In the genomic region with DNA sequence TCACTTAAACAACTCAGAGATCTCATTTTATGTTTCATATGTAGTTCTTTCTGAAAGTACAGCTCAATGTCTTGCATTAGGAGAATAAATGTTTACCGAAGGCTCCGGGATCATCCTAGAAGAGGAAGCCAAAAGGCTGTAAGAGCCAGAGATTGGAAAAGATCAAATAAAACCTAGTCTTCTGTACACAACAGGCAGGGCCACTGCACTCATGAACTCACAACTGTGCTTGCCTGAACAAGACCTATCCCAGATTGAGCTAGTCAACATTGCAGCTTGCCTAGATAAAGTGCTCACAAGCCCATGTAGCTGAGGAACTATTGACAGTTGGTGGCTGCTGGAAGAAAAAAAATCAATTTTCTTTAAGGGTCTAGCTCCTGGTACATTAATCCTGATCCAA, we compare ENCODE assay signal across 39 mouse cellular contexts. TPM values are rescaled to one million over a fixed set of nuclear protein-coding genes. Genes with fewer than 3 reads are reported as not detected.
"Had no signal": no experiment of that assay in that cellular context is flagged by ENCODE, and none has a peak within 500 bp of the region (broad histone marks: within the 10 kb centered on the region; RNA-seq: fewer than 3 reads in every experiment).

No protein-coding gene starts in this region.

- H3K4me2 ChIP-seq: embryonic facial prominence, embryonic 12.5 days; embryonic facial prominence, embryonic 13.5 days; embryonic facial prominence, embryonic 15.5 days; forebrain, embryonic 12.5 days; forebrain, embryonic 13.5 days; forebrain, embryonic 15.5 days had no signal

- H3K4me3 ChIP-seq: embryonic facial prominence, embryonic 10.5 days; embryonic facial prominence, embryonic 12.5 days; embryonic facial prominence, embryonic 13.5 days; embryonic facial prominence, embryonic 15.5 days; erythroblast, embryonic 14.5 days; forebrain, embryonic 10.5 days; forebrain, embryonic 12.5 days; forebrain, embryonic 13.5 days; forebrain, embryonic 15.5 days; gastrocnemius, adult 2 months; heart, adult 2 months had no signal

- ATAC-seq: forebrain, embryonic 13.5 days; forebrain, embryonic 14.5 days; forebrain, embryonic 15.5 days; forebrain, embryonic 16.5 days; forebrain, postnatal 0 days had no signal

- H3K27me3 ChIP-seq: embryonic facial prominence, embryonic 12.5 days; embryonic facial prominence, embryonic 13.5 days; embryonic facial prominence, embryonic 15.5 days; forebrain, embryonic 12.5 days; forebrain, embryonic 13.5 days; forebrain, embryonic 15.5 days had no signal

- H3K4me1 ChIP-seq: embryonic facial prominence, embryonic 10.5 days; embryonic facial prominence, embryonic 12.5 days; embryonic facial prominence, embryonic 13.5 days; embryonic facial prominence, embryonic 15.5 days; forebrain, embryonic 10.5 days; forebrain, embryonic 12.5 days; forebrain, embryonic 13.5 days; forebrain, embryonic 15.5 days had no signal

- H3K36me3 ChIP-seq: embryonic facial prominence, embryonic 10.5 days; embryonic facial prominence, embryonic 12.5 days; embryonic facial prominence, embryonic 13.5 days; embryonic facial prominence, embryonic 15.5 days; forebrain, embryonic 10.5 days; forebrain, embryonic 12.5 days; forebrain, embryonic 15.5 days had no signal

- DNase-seq: cerebellum, adult 2 months; cerebellum, adult 8-10 months; cerebellum, adult 9-10 months; cerebellum, adult 9-11 months; cerebellum, postnatal 10 days; cerebellum, postnatal 14 days; cerebellum, postnatal 25 days; cerebellum, postnatal 36 days; embryo, embryonic 11 days; forebrain, postnatal 0 days; gastrocnemius, adult 2 months; gastrocnemius, postnatal 10 days; gastrocnemius, postnatal 14 days; gastrocnemius, postnatal 25 days; gastrocnemius, postnatal 36 days; heart, adult 11 months; heart, adult 18-20 months; heart, adult 2 months had no signal

- H3K27ac ChIP-seq: embryonic facial prominence, embryonic 10.5 days; embryonic facial prominence, embryonic 12.5 days; embryonic facial prominence, embryonic 13.5 days; embryonic facial prominence, embryonic 15.5 days; forebrain, embryonic 10.5 days; forebrain, embryonic 12.5 days; forebrain, embryonic 13.5 days; forebrain, embryonic 15.5 days; gastrocnemius, adult 2 months; heart, adult 2 months had no signal

- H3K9me3 ChIP-seq: embryonic facial prominence, embryonic 10.5 days; embryonic facial prominence, embryonic 12.5 days; embryonic facial prominence, embryonic 13.5 days; embryonic facial prominence, embryonic 15.5 days; forebrain, embryonic 10.5 days; forebrain, embryonic 12.5 days; forebrain, embryonic 13.5 days; forebrain, embryonic 15.5 days had no signal

- H3K9ac ChIP-seq: embryonic facial prominence, embryonic 12.5 days; embryonic facial prominence, embryonic 13.5 days; embryonic facial prominence, embryonic 15.5 days; forebrain, embryonic 12.5 days; forebrain, embryonic 13.5 days; forebrain, embryonic 15.5 days; forebrain, postnatal 0 days had no signal

RNA-seq across cellular contexts. Expression of a gene that starts 42.5 kb away (rescaled TPM):
- total RNA-seq: common myeloid progenitor, adult 5-6 weeks; granulocyte monocyte progenitor cell, adult 5-6 weeks; heart, adult 18-20 months had no signal
- polyA plus RNA-seq: erythroblast, embryonic 14.5 days had no signal

RNA-seq across cellular contexts. Expression of a gene that starts 55.8 kb away (rescaled TPM):
- total RNA-seq: common myeloid progenitor, adult 5-6 weeks; forebrain, postnatal 0 days; gastrocnemius, adult 18-20 months; gastrocnemius, adult 2 months; gastrocnemius, adult 8-10 months; gastrocnemius, postnatal 10 days; gastrocnemius, postnatal 14 days; gastrocnemius, postnatal 25 days; gastrocnemius, postnatal 36 days; gastrocnemius, postnatal 4 days; granulocyte monocyte progenitor cell, adult 5-6 weeks; heart, adult 18-20 months; heart, adult 2 months had no signal
- polyA plus RNA-seq: cerebellum, adult 2 months; cortical plate, adult 2 months; embryonic facial prominence, embryonic 10.5 days; embryonic facial prominence, embryonic 11.5 days; embryonic facial prominence, embryonic 12.5 days; embryonic facial prominence, embryonic 13.5 days; embryonic facial prominence, embryonic 14.5 days; embryonic facial prominence, embryonic 15.5 days; erythroblast, embryonic 14.5 days; forebrain, embryonic 10.5 days; forebrain, embryonic 11.5 days; forebrain, embryonic 12.5 days; forebrain, embryonic 13.5 days; forebrain, embryonic 14.5 days; forebrain, embryonic 15.5 days; forebrain, embryonic 16.5 days; forebrain, postnatal 0 days; frontal cortex, adult 2 months; heart, adult 2 months had no signal
